Mouse (Mus musculus): ENCODE data around the gene Fbxo11.
"Not testable (repeated sequence)": the region's sequence is repeated elsewhere in the genome, so short reads cannot be mapped to it uniquely, and the experiment has no call there.

Fbxo11 gene

GRCm38 (mm10) chr17:87963081-87964075, 101.7 kb downstream of the Fbxo11 start:
- no peak for DNase-seq (ENCODE audit: low spot score in 2 of 2)

- DNase-seq (ENCODE audit: low spot score in 2 of 2) = not testable (repeated sequence)
Measured at GRCm38 (mm10) chr17:87959931-87960330, 105.2 kb downstream of the Fbxo11 start.

- DNase-seq (ENCODE audit: low spot score in 2 of 2) = not testable (repeated sequence)
Measured at GRCm38 (mm10) chr17:87959406-87959805, 105.7 kb downstream of the Fbxo11 start.

GRCm38 (mm10) chr17:87958283-87958682, 106.8 kb downstream of the Fbxo11 start:
- peak in 1 of 2 experiments; percentile 16 for DNase-seq (ENCODE audit: low spot score in 2 of 2)

GRCm38 (mm10) chr17:87957096-87957840, 107.8 kb downstream of the Fbxo11 start:
- DNase-seq (ENCODE audit: low spot score in 2 of 2) = no peak

- not testable (repeated sequence) for DNase-seq (ENCODE audit: low spot score in 2 of 2)
Measured at GRCm38 (mm10) chr17:87954618-87955124, 110.4 kb downstream of the Fbxo11 start.

- peak; percentile 86 to 88 for DNase-seq (ENCODE audit: low spot score in 2 of 2)
Measured at GRCm38 (mm10) chr17:87948965-87949584, 116.0 kb downstream of the Fbxo11 start.
